Mouse (Mus musculus) urinary bladder, adult 18-20 months (tissue): ENCODE data around the gene Cpne4.

Experiments
- DNase-seq, 2 experiments: peaks; one replicate each; pipeline ENCODE4 v3.0.0; 2022; ENCODE audit warnings: low spot score in 2 of 2, mixed read lengths in 2 of 2

Gene Cpne4

GRCm38 (mm10) chr9:104546986-104547385, at the start of gene Cpne4:
Gene Cpne4 (plus strand): TSS chr9:104547286.
- no peak for DNase-seq

GRCm38 (mm10) chr9:104515187-104515586, 31.9 kb upstream of the Cpne4 start:
- no peak for DNase-seq

- no peak for DNase-seq
Measured at GRCm38 (mm10) chr9:104535508-104535907, 11.6 kb upstream of the Cpne4 start.

- no peak for DNase-seq
Measured at GRCm38 (mm10) chr9:104565815-104566214, 18.7 kb downstream of the Cpne4 start.

- DNase-seq, result no peak
Measured at GRCm38 (mm10) chr9:104566468-104566867, 19.4 kb downstream of the Cpne4 start.

- DNase-seq, result no peak
Measured at GRCm38 (mm10) chr9:104567096-104567495, 20.0 kb downstream of the Cpne4 start.

GRCm38 (mm10) chr9:104569480-104570167, 22.5 kb downstream of the Cpne4 start:
- DNase-seq, result peak; percentile 16 to 50

GRCm38 (mm10) chr9:104572856-104573255, 25.8 kb downstream of the Cpne4 start:
- no peak for DNase-seq

GRCm38 (mm10) chr9:104574476-104574875, 27.4 kb downstream of the Cpne4 start:
- peak in 1 of 2 experiments; percentile 9 for DNase-seq

- no peak for DNase-seq
Measured at GRCm38 (mm10) chr9:104581921-104582624, 35.0 kb downstream of the Cpne4 start.

- DNase-seq, result no peak
Measured at GRCm38 (mm10) chr9:104582675-104583074, 35.6 kb downstream of the Cpne4 start.

GRCm38 (mm10) chr9:104594550-104594949, 47.5 kb downstream of the Cpne4 start:
- DNase-seq, result no peak

GRCm38 (mm10) chr9:104594979-104595378, 47.9 kb downstream of the Cpne4 start:
- no peak for DNase-seq

- DNase-seq, result no peak
Measured at GRCm38 (mm10) chr9:104612523-104612922, 65.4 kb downstream of the Cpne4 start.

GRCm38 (mm10) chr9:104616691-104617090, 69.6 kb downstream of the Cpne4 start:
- no peak for DNase-seq

- DNase-seq, result no peak
Measured at GRCm38 (mm10) chr9:104623564-104623963, 76.5 kb downstream of the Cpne4 start.

GRCm38 (mm10) chr9:104627816-104628215, 80.7 kb downstream of the Cpne4 start:
- DNase-seq, result no peak

- no peak for DNase-seq
Measured at GRCm38 (mm10) chr9:104629282-104629681, 82.2 kb downstream of the Cpne4 start.

GRCm38 (mm10) chr9:104646348-104646994, 99.4 kb downstream of the Cpne4 start:
- DNase-seq, result no peak

- DNase-seq, result no peak
Measured at GRCm38 (mm10) chr9:104652691-104653261, 105.7 kb downstream of the Cpne4 start.

GRCm38 (mm10) chr9:104659758-104660157, 112.7 kb downstream of the Cpne4 start:
- no peak for DNase-seq

- no peak for DNase-seq
Measured at GRCm38 (mm10) chr9:104676665-104677064, 129.6 kb downstream of the Cpne4 start.
